Mouse (Mus musculus) lung, embryonic 15.5 days (tissue): ENCODE measurements around the gene Adamts18. TPM values are rescaled to one million over a fixed set of nuclear protein-coding genes. Genes with fewer than 3 reads are reported as not detected.

Experiments
- ATAC-seq: fragments of 200-750 bp; cut with Nextera tagmentation; 2 replicates; pipeline ENCODE4 v1.8.0; 2017; ENCODE audit warnings: moderate number of reproducible peaks, borderline replicate concordance; ENCODE audit not compliant: low FRiP score, low TSS enrichment; ENCODE audit errors: extremely low read depth
- H3K27ac ChIP-seq: fragments of 300-500 bp; sonication (generic); 2 replicates; pipeline ENCODE4 v1.5.1; 2015; ENCODE audit warnings: moderate library complexity, mild to moderate bottlenecking, inconsistent platforms
- H3K27me3 ChIP-seq: fragments of 300-500 bp; sonication (generic); 2 replicates; pipeline ENCODE4 v1.6.1; 2015; ENCODE audit warnings: inconsistent platforms
- H3K36me3 ChIP-seq: fragments of 300-500 bp; sonication (generic); 2 replicates; pipeline ENCODE4 v1.6.1; 2015; ENCODE audit warnings: inconsistent platforms
- H3K4me1 ChIP-seq: fragments of 300-500 bp; sonication (generic); 2 replicates; pipeline ENCODE4 v1.6.1; 2015; ENCODE audit warnings: inconsistent platforms
- H3K4me2 ChIP-seq: fragments of 300-500 bp; sonication (generic); 2 replicates; pipeline ENCODE4 v1.6.1; 2015; ENCODE audit warnings: inconsistent platforms, mild to moderate bottlenecking, moderate library complexity
- H3K4me3 ChIP-seq: fragments of 300-500 bp; sonication (generic); 2 replicates; pipeline ENCODE4 v1.5.1; 2015; ENCODE audit warnings: mild to moderate bottlenecking, inconsistent platforms
- H3K9ac ChIP-seq: fragments of 300-500 bp; sonication (generic); 2 replicates; pipeline ENCODE4 v1.6.1; 2015; ENCODE audit warnings: inconsistent platforms
- H3K9me3 ChIP-seq: fragments of 300-500 bp; sonication (generic); 2 replicates; pipeline ENCODE4 v1.6.1; 2016; ENCODE audit warnings: inconsistent platforms
- WGBS: fragments of 180-500 bp; shearing (Covaris S2); methylation state at CpG from one replicate; pipeline ENCODE4 v1.1.7; 2015; 5-methylcytosine and 5-hydroxymethylcytosine counted together
- polyA plus RNA-seq: library from polyadenylated mRNA; unstranded; fragments of >200 nt; fragmentation: Nextera tagmentation; extraction: Ambion mirVana; gene quantifications from 2 replicates; pipeline ENCODE4 v1.2.1, GENCODE M21; 2015

Gene Adamts18
- polyA plus RNA-seq, 1 experiment from 2014 or later, result 10.7 TPM

DNA sequence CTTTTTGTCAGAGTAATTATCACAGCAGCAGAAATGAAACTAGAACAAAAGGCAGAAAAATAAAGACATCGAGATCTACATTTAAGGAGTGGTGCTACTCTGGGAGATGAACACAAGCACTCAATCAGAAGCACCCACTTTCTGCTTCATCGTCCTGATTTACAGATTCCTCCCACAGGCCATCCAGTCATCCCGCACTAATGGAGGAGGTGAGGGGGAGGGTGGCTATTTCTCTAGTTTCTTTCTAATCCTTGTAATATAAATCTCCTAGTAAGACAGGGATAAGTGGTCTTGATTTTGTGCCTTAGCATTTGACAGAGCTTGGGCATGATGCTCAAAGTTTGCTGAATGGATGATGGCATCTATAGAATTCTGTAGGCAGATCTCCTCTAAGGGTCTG is 57.5 kb downstream of the Adamts18 start:
- Histone ChIP-seq H3K27ac (no peak overlapping the region), H3K36me3 (no peaks in the 10 kb centered on the region), H3K4me1 (no peaks in the 10 kb centered on the region), H3K9me3 (no peaks in the 10 kb centered on the region), H3K4me2 (no peak overlapping the region), H3K4me3 (no peak overlapping the region), H3K9ac (no peak overlapping the region), H3K27me3 (no peaks in the 10 kb centered on the region)
- ATAC-seq, result no peak
- no CpG with 5 or more reads among the region's 3 CpGs for whole genome bisulfite sequencing

DNA sequence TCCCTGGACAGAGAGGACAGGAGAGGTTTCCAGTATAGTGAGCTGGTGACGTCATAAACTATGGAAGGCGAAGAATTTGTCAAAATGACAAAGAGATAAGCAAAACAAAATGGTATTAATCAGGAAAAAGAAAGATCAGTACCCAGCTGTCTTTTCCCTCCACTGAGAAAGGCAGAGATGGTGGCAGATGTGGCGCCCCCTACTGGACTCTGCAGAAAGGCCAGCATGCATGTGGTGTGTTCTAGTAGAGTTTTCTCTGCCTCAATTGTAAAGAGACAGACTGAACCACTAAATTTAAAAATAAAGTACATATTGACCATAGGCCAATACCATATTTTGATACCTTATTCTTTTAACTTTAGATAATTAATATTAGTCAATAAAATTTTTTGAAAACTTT is 64.8 kb downstream of the Adamts18 start:
- Histone ChIP-seq H3K27ac (no peak overlapping the region), H3K4me3 (no peak overlapping the region), H3K27me3 (no peaks in the 10 kb centered on the region), H3K4me1 (no peaks in the 10 kb centered on the region), H3K9me3 (no peaks in the 10 kb centered on the region), H3K4me2 (no peak overlapping the region), H3K9ac (no peak overlapping the region), H3K36me3 (no peaks in the 10 kb centered on the region)
- no CpG with 5 or more reads among the region's 3 CpGs for WGBS
- no peak for ATAC-seq

DNA sequence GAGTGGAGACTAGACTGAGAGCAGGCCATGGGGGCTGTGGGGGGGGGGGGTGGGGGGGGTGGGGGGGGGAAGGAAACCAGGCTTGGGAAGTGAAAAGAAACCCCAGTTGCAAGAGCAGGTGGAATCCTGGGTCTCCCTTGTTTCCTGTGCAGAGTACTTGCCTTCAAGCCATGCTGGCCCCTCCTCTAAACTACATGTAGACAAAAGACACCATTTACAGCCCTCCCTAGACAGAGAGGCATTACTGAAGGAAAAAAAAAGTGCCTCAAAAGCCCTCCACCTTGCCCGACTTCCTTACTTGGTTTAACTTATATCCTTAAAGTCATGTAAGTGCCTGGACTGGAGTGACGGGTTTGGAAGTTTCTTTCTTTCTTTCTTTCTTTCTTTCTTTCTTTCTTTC is 67.0 kb downstream of the Adamts18 start:
- Histone ChIP-seq H3K36me3 (no peaks in the 10 kb centered on the region), H3K4me3 (no peak overlapping the region), H3K4me1 (no peaks in the 10 kb centered on the region), H3K4me2 (no peak overlapping the region), H3K9me3 (no peaks in the 10 kb centered on the region), H3K27ac (0 out of 2 replicates have a peak overlapping the region, but pooled peaks have one; percentile 44), H3K9ac (no peak overlapping the region), H3K27me3 (no peaks in the 10 kb centered on the region)
- ATAC-seq, result no peak
- 34% methylated on average over 2 of the region's 2 CpGs for WGBS

DNA sequence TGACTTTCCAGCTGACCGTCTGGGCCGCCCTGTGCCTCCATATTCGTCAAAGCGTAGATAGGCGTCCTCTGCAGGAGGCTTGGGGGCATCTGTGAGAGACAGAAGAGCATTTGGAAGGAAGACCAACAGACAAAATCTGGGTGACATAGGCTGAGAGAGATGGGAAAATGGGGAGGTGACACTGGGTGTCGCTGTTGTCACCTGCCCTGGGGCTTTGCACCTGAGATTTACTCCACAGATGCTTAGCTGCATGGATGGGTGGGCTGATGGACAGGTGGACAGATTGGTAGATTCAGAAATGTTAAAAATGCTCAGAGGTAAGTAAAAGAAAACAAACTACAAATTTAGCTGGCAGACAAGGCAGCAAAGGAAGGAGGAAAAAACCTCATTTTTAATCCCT is 73.2 kb downstream of the Adamts18 start:
- Histone ChIP-seq H3K27me3 (no peaks in the 10 kb centered on the region), H3K36me3 (no peaks in the 10 kb centered on the region), H3K4me2 (no peak overlapping the region), H3K9ac (no peak overlapping the region), H3K4me1 (no peaks in the 10 kb centered on the region), H3K4me3 (no peak overlapping the region), H3K27ac (no peak overlapping the region), H3K9me3 (no peaks in the 10 kb centered on the region)
- 79% methylated on average over 6 of the region's 6 CpGs for WGBS
- ATAC-seq, result no peak

DNA sequence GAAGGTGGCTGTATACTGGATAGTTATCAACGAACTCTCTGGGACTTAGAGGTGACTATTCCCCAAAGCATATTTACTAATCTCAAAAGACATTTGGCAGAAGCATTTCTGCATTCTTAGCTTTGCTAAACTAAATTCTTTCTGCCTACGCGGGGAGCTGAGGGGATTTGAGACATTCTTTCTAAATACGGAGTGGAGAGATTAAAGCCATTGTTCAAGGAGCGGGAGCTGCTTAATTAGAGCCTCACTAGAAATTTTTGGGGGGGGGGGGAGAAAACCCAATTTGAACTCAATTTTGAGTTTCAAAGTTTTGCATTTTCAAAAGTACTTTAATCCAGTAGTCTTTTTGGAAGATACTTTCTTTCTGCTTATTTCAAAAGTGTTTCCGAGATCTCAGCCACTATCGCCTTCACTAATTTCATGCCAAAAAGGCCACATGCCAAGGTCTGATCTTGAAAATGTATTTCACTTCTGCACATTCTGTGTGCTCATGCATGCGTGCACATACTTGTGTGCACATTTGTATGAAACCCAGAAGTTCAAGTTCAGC is 79.6 kb downstream of the Adamts18 start:
- no peak overlapping the region for H3K4me2 ChIP-seq
- H3K4me3 ChIP-seq, result no peak overlapping the region
- no peak overlapping the region for H3K27ac ChIP-seq
- no peaks in the 10 kb centered on the region for H3K4me1 ChIP-seq
- H3K36me3 ChIP-seq, result no peaks in the 10 kb centered on the region
- H3K27me3 ChIP-seq, result no peaks in the 10 kb centered on the region
- 58% methylated on average over 8 of the region's 8 CpGs for WGBS
- H3K9me3 ChIP-seq, result no peaks in the 10 kb centered on the region
- ATAC-seq, result no peak
- H3K9ac ChIP-seq, result no peak overlapping the region

DNA sequence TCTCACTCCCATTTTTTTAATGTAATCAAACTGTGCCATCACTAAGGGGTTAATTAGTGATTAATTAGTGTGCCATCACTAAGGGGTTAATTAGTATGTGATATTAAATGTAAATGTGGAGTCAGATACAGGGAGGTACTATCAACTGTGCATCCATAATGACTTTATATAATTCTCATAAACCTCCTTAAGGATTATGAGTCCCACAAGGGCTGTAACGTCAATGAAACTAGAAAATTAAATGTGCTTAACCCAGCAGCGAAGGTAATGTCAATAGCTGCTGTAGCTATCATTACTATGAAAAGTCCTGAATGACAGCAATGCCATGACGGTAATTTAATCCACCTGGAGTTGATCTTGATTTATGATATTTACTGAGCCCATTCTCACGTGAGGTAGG is 83.4 kb downstream of the Adamts18 start:
- 81% methylated on average over 4 of the region's 4 CpGs for WGBS
- H3K27me3 ChIP-seq, result no peaks in the 10 kb centered on the region
- no peak for ATAC-seq
- no peak overlapping the region for H3K27ac ChIP-seq
- H3K9ac ChIP-seq, result no peak overlapping the region
- H3K9me3 ChIP-seq, result no peaks in the 10 kb centered on the region
- H3K4me2 ChIP-seq, result no peak overlapping the region
- no peaks in the 10 kb centered on the region for H3K4me1 ChIP-seq
- H3K36me3 ChIP-seq, result no peaks in the 10 kb centered on the region
- H3K4me3 ChIP-seq, result no peak overlapping the region

DNA sequence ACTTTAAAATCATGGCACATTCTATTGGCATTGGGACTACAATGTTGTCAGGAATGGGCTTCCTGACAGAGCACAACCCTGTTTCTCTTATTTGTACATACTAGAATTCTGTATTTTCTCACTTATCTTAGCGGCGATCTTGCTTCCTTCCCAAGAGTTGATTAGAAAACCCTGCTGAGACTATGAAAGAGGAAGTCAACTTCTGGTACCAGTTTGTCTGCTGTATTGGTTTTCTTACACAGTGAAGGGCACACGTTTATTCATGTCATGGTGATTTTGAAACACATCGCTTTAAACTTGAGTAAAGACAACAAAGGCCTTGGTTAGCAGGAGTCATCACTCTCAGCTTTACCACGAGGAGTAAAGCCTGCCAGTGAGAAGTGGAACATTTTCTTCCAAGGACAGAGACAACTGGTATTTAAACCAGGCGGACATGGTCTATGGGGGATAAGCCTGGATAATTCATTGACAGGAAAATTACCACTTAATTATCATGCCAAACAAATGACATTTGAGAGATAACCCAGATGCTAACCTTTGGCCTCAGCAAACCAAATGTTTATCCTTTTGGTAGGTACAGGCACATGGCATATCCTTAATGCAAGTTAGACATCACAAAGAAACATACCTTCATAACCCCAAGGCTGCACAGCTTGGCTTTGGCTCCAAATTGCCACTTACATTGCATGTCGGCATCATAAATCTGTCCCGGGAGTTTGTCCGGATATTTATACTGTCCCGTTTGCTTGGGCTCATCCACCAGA is 84.8 kb downstream of the Adamts18 start:
- H3K4me3 ChIP-seq, result no peak overlapping the region
- WGBS, result 45% methylated on average over 10 of the region's 10 CpGs
- H3K27me3 ChIP-seq, result no peaks in the 10 kb centered on the region
- no peaks in the 10 kb centered on the region for H3K4me1 ChIP-seq
- H3K36me3 ChIP-seq, result no peaks in the 10 kb centered on the region
- ATAC-seq, result no peak
- H3K27ac ChIP-seq, result no peak overlapping the region
- no peaks in the 10 kb centered on the region for H3K9me3 ChIP-seq
- no peak overlapping the region for H3K4me2 ChIP-seq
- H3K9ac ChIP-seq, result no peak overlapping the region

DNA sequence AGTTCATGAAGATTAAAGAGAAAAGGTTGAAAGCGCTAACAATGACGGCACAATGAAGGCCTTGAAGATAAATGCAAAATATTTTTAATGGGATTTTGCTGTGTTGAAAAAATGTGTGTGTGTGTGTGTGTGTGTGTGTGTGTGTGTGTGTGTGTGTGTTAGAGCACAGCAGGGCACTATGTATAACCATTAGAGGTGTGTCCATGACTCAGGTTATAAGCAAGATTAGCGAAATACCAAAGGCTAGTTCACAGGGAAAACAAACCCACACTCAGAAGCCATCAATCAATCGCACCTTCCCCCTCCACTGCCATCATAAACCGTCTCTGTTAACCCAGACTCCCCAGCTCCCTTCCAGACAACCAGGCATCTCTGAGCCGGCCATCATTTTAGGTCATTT is 86.4 kb downstream of the Adamts18 start:
- Histone ChIP-seq H3K4me1 (no peaks in the 10 kb centered on the region), H3K9ac (no peak overlapping the region), H3K27me3 (no peaks in the 10 kb centered on the region), H3K27ac (no peak overlapping the region), H3K4me2 (no peak overlapping the region), H3K4me3 (no peak overlapping the region), H3K9me3 (no peaks in the 10 kb centered on the region), H3K36me3 (no peaks in the 10 kb centered on the region)
- WGBS, result 44% methylated on average over 6 of the region's 6 CpGs
- ATAC-seq, result no peak

DNA sequence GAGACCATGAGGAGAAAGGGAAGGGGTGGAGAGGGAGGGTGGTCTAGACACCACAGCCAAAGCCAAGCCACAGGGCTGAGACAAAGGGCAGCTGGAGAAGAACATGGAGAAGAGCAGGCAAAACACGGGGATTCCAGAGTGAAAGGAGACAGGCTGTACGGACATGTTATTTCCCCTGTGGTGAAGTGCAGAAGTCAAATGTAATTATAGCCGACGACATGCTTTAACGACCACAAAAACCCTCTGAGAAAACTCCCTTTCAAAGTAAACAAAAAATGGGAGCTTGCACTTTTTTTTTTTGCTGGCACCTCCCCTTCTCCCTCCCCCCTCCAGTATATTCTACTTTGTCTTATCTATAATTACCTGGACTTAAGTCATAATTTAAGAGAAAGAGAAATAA is 92.7 kb downstream of the Adamts18 start:
- Histone ChIP-seq H3K9me3 (no peaks in the 10 kb centered on the region), H3K27ac (no peak overlapping the region), H3K9ac (no peak overlapping the region), H3K4me2 (no peak overlapping the region), H3K36me3 (no peaks in the 10 kb centered on the region), H3K4me3 (no peak overlapping the region), H3K27me3 (no peaks in the 10 kb centered on the region), H3K4me1 (no peaks in the 10 kb centered on the region)
- 33% methylated on average over 5 of the region's 5 CpGs for WGBS
- no peak for ATAC-seq

DNA sequence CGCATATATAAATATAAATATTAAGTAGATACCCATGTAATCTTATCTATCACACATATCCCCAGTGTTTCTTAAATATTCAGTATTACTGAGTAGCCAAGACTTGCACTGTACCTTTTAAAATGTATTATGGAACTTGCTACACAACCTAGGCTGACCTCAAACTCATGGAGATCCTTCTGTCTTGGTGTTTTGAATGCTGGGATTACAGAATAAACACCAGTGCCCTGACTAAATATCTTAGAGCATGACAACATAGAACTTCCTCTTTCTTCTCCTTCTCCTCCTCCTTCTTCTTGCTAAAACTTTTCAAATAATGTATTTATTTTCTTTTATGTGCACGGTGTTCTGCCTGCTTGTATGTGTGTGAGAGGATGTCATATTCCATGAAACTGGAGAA is 95.4 kb downstream of the Adamts18 start:
- H3K9ac ChIP-seq, result no peak overlapping the region
- no peak overlapping the region for H3K4me3 ChIP-seq
- H3K9me3 ChIP-seq, result no peaks in the 10 kb centered on the region
- H3K27ac ChIP-seq, result no peak overlapping the region
- H3K4me2 ChIP-seq, result no peak overlapping the region
- WGBS, result 87% methylated on average over 2 of the region's 2 CpGs
- ATAC-seq, result no peak
- no peaks in the 10 kb centered on the region for H3K27me3 ChIP-seq
- no peaks in the 10 kb centered on the region for H3K4me1 ChIP-seq
- no peaks in the 10 kb centered on the region for H3K36me3 ChIP-seq

DNA sequence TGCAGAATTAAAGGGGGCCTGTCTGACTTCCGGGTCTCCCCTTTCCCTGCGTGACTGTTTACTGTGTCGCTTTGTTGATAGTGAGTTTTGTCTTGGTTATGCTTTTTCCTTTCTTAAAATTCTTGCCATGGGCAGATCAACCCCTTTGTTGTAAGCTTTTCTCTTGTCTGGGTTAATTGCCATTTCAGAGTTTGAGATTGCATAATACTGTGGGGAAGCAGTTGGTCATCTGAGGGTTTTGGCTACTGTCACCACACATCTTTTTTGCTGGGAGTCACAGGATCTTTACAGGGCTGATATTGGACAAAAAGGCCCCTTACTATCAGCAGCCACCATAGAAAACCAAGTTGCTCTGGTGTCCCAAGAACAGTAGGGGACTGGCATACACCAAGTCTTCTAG is 96.2 kb downstream of the Adamts18 start:
- no peaks in the 10 kb centered on the region for H3K9me3 ChIP-seq
- no peak for ATAC-seq

DNA sequence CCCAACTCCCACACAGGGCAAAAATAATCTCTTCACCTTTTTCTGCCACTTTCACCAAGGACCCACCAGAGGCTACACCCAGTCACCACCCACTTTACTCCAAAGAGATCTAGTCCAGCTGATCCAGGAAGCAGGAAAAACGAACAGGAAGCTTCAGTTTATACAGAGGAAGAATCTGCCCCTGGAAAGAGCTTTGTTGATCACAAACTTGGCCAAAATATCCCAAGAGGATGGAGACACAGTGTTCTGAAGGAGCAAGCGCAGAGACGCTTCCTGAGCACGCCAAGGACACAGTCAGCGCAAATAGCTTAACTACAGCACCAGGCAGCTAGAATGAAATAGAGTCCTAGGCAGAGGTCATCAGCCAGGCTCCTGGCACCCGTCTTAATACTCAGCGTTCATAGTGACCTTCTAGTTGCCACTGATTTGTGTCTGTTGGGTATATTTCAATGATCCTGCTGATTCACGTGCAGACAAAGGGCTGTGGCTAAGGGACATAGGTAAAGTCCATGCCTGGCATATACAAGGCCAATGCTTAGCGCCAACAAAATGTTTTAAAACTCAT is 113.0 kb downstream of the Adamts18 start:
- WGBS, result 72% methylated on average over 9 of the region's 9 CpGs
- no peaks in the 10 kb centered on the region for H3K9me3 ChIP-seq
- no peak overlapping the region for H3K27ac ChIP-seq
- no peak overlapping the region for H3K4me3 ChIP-seq
- no peaks in the 10 kb centered on the region for H3K27me3 ChIP-seq
- no peak overlapping the region for H3K9ac ChIP-seq
- no peaks in the 10 kb centered on the region for H3K36me3 ChIP-seq
- no peaks in the 10 kb centered on the region for H3K4me1 ChIP-seq
- no peak for ATAC-seq
- no peak overlapping the region for H3K4me2 ChIP-seq

More for the DNA sequence above, 96.2 kb downstream of the Adamts18 start:
- Histone ChIP-seq H3K4me3 (no peak overlapping the region), H3K4me2 (no peak overlapping the region), H3K36me3 (no peaks in the 10 kb centered on the region), H3K4me1 (no peaks in the 10 kb centered on the region), H3K27me3 (no peaks in the 10 kb centered on the region), H3K9ac (no peak overlapping the region), H3K27ac (no peak overlapping the region)
- WGBS, result 75% methylated on average over 3 of the region's 3 CpGs
